Mouse (Mus musculus) neural tube, embryonic 15.5 days (tissue): Measurements from ENCODE around the gene Actg2. TPM values are rescaled to one million over a fixed set of nuclear protein-coding genes. Genes with fewer than 3 reads are reported as not detected.

ENCODE experiments used
- ATAC-seq: fragments of 200-750 bp; cut with Nextera tagmentation; 2 replicates; pipeline ENCODE4 v1.8.0; 2017; ENCODE audit warnings: mild to moderate bottlenecking, moderate TSS enrichment, moderate library complexity; ENCODE audit not compliant: low FRiP score
- H3K27ac ChIP-seq: fragments of 300-500 bp; sonication (generic); replicated peaks from 2 replicates; pipeline ENCODE4 v1.5.1; 2015; ENCODE audit warnings: mild to moderate bottlenecking, inconsistent platforms
- H3K27me3 ChIP-seq: fragments of 300-500 bp; sonication (generic); replicated peaks from 2 replicates; pipeline ENCODE4 v1.6.1; 2015; ENCODE audit warnings: inconsistent platforms
- H3K36me3 ChIP-seq: fragments of 300-500 bp; sonication (generic); 2 replicates; pipeline ENCODE4 v1.6.1; 2015; ENCODE audit warnings: inconsistent platforms
- H3K4me1 ChIP-seq: fragments of 300-500 bp; sonication (generic); 2 replicates; pipeline ENCODE4 v1.6.1; 2015; ENCODE audit warnings: inconsistent platforms
- H3K4me2 ChIP-seq: fragments of 300-500 bp; sonication (generic); 2 replicates; pipeline ENCODE4 v1.6.1; 2015; ENCODE audit warnings: inconsistent platforms, mild to moderate bottlenecking, moderate library complexity
- H3K4me3 ChIP-seq: fragments of 300-500 bp; sonication (generic); replicated peaks from 2 replicates; pipeline ENCODE4 v1.5.1; 2015; ENCODE audit warnings: mild to moderate bottlenecking, inconsistent platforms
- H3K9ac ChIP-seq: fragments of 300-500 bp; sonication (generic); replicated peaks from 2 replicates; pipeline ENCODE4 v1.6.1; 2015; ENCODE audit warnings: mild to moderate bottlenecking, inconsistent platforms
- H3K9me3 ChIP-seq: fragments of 300-500 bp; sonication (generic); replicated peaks from 2 replicates; pipeline ENCODE4 v1.6.1; 2016; ENCODE audit warnings: inconsistent platforms
- WGBS: fragments of 180-500 bp; shearing (Covaris S2); methylation state at CpG from one replicate; pipeline ENCODE4 v1.1.7; 2015; ENCODE audit warnings: mixed read lengths; 5-methylcytosine and 5-hydroxymethylcytosine counted together
- polyA plus RNA-seq: library from polyadenylated mRNA; unstranded; fragments of >200 nt; fragmentation: Nextera tagmentation; extraction: Ambion mirVana; gene quantifications from 2 replicates; pipeline ENCODE4 v1.2.1, GENCODE M21; 2015

The Actg2 gene
- polyA plus RNA-seq, 1 experiment from 2014 or later = 2.3 TPM

DNA sequence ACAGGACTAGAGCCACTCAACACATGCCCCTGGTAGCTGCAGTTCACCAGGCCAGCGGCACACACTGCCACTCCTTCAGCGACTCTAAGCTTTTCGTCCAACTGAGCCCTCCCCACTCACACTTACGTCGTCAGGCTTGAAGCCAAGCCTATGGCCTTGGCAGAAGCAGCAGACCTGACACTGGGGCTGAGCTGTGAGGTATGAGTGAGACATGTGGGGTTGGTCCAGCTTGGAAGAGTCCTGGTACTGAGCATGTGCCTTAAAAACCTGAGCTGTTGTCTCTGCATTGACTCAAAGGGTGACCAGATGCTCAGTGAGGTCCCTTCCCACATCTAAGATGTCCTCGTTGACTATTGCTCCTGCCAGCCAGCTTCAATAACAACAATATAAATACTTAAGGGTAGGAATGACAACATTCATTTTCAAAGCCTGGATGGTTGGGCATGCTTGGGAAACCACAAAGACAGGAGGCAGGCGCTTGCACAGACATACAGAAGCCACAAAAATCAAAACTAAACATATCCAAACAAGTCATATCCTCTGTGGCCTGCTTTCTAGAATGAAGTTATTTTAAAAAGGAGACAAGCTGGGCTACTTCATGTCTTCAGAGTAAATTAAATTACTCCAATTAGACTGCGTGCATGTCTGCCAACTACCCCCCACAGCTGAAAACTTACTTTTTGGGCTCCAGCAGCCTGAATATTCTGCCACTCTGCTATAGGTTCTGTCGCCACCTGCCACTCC, 39.9 kb downstream of the Actg2 start:
- Histone ChIP-seq H3K36me3 (peaks cover 20% of the 10 kb centered on the region), H3K4me1 (no peaks in the 10 kb centered on the region; the same call in 1 of the 2 replicates), H3K9ac (no peak overlapping the region), H3K4me2 (no peak overlapping the region), H3K4me3 (no peak overlapping the region), H3K27ac (no peak overlapping the region), H3K27me3 (no peaks in the 10 kb centered on the region), H3K9me3 (no peaks in the 10 kb centered on the region)
- 89% methylated on average over 9 of the region's 9 CpGs for WGBS
- no peak for ATAC-seq

GRCm38 (mm10) chr6:83490622-83491021, 45.4 kb downstream of the Actg2 start:
- 85% methylated on average over 4 of the region's 4 CpGs for WGBS
- Histone ChIP-seq H3K4me2 (no peak overlapping the region), H3K27ac (no peak overlapping the region), H3K4me1 (no peaks in the 10 kb centered on the region; the same call in 1 of the 2 replicates), H3K9ac (no peak overlapping the region), H3K4me3 (no peak overlapping the region), H3K36me3 (peaks cover 70% of the 10 kb centered on the region), H3K9me3 (no peaks in the 10 kb centered on the region), H3K27me3 (no peaks in the 10 kb centered on the region)
- no peak for ATAC-seq

- peaks cover 75% of the 10 kb centered on the region for H3K36me3 ChIP-seq
- no peak for ATAC-seq
- no peaks in the 10 kb centered on the region for H3K27me3 ChIP-seq
- 97% methylated on average over 5 of the region's 5 CpGs for WGBS
- H3K27ac ChIP-seq = no peak overlapping the region
- H3K4me3 ChIP-seq = no peak overlapping the region
- H3K9me3 ChIP-seq = no peaks in the 10 kb centered on the region
- H3K4me1 ChIP-seq = no peaks in the 10 kb centered on the region
- no peak overlapping the region for H3K9ac ChIP-seq
- H3K4me2 ChIP-seq = no peak overlapping the region
Observed at GRCm38 (mm10) chr6:83488200-83488599, 47.9 kb downstream of the Actg2 start.

DNA sequence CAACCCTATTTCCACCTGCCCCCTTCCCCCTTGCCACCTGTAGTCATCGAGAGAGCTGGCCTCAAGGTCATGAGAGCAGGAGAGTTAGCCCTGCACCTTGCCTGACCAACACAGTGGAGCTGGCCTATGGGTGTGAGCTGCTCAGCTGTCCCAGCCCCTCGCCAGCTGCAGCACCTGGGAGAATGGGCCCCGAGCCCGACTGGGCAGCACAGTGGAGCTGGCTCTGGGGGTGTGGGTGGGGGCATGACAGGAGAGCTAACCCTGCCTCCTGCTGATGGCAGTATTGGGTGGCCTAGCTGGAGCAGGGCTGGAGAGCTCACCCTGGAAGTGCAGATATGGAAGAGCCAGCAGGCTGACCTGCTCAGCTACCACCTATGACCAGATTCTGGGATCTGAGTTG, 48.8 kb downstream of the Actg2 start:
- H3K27me3 ChIP-seq = no peaks in the 10 kb centered on the region
- H3K9ac ChIP-seq = no peak overlapping the region
- no peak overlapping the region for H3K27ac ChIP-seq
- ATAC-seq = no peak
- 89% methylated on average over 4 of the region's 4 CpGs for WGBS
- no peak overlapping the region for H3K4me3 ChIP-seq
- no peaks in the 10 kb centered on the region for H3K9me3 ChIP-seq
- no peak overlapping the region for H3K4me2 ChIP-seq
- peaks cover 81% of the 10 kb centered on the region for H3K36me3 ChIP-seq
- H3K4me1 ChIP-seq = no peaks in the 10 kb centered on the region

GRCm38 (mm10) chr6:83485854-83486253, 50.2 kb downstream of the Actg2 start:
- Histone ChIP-seq H3K9me3 (no peaks in the 10 kb centered on the region), H3K36me3 (peaks cover 95% of the 10 kb centered on the region), H3K27ac (no peak overlapping the region), H3K4me3 (no peak overlapping the region), H3K9ac (no peak overlapping the region), H3K27me3 (no peaks in the 10 kb centered on the region), H3K4me2 (no peak overlapping the region), H3K4me1 (no peaks in the 10 kb centered on the region)
- ATAC-seq = no peak
- WGBS = 60% methylated on average over 4 of the region's 4 CpGs

GRCm38 (mm10) chr6:83483776-83484175, 52.3 kb downstream of the Actg2 start:
- no peak for ATAC-seq
- 94% methylated on average over 7 of the region's 7 CpGs for WGBS
- H3K4me3 ChIP-seq = no peak overlapping the region
- no peak overlapping the region for H3K4me2 ChIP-seq
- no peaks in the 10 kb centered on the region for H3K4me1 ChIP-seq
- H3K27ac ChIP-seq = no peak overlapping the region
- no peaks in the 10 kb centered on the region for H3K9me3 ChIP-seq
- no peaks in the 10 kb centered on the region for H3K27me3 ChIP-seq
- no peak overlapping the region for H3K9ac ChIP-seq
- H3K36me3 ChIP-seq = peaks cover 92% of the 10 kb centered on the region

DNA sequence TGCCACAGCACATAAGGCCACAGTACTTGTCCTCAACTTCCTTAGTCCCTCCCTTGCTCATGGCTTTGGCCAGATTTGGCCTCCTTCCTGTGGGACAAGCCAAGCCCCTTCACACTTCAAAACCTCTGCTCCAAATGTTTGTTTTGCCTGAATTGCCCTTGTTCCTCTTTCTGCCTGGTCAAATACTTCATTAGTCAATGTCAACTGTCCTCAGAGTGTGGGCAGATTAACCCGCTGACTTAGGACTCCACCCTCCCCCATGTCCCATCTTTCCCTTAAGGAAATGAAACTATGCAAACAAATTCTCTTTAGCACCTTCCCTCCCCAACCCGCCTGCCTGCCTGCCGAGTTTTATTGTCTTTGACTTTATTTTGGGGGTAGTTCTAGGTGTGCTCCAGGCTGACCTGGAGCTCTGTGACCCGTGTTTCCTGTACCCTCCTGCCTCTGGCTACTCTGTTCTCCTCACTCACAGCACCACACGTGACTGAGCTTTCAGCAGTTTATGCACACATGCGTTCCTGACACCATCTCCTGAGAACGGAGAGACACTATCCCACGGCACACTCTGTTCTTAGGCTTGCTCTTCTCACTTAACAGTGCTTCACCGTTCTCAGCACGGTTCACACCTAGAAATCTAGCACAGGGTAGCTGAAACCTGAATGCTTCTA, 53.5 kb downstream of the Actg2 start:
- no peaks in the 10 kb centered on the region for H3K27me3 ChIP-seq
- peaks cover 80% of the 10 kb centered on the region for H3K36me3 ChIP-seq
- H3K4me3 ChIP-seq = no peak overlapping the region
- no peak for ATAC-seq
- H3K4me2 ChIP-seq = no peak overlapping the region
- no peak overlapping the region for H3K9ac ChIP-seq
- H3K4me1 ChIP-seq = no peaks in the 10 kb centered on the region
- 75% methylated on average over 10 of the region's 10 CpGs for WGBS
- no peak overlapping the region for H3K27ac ChIP-seq
- no peaks in the 10 kb centered on the region for H3K9me3 ChIP-seq

DNA sequence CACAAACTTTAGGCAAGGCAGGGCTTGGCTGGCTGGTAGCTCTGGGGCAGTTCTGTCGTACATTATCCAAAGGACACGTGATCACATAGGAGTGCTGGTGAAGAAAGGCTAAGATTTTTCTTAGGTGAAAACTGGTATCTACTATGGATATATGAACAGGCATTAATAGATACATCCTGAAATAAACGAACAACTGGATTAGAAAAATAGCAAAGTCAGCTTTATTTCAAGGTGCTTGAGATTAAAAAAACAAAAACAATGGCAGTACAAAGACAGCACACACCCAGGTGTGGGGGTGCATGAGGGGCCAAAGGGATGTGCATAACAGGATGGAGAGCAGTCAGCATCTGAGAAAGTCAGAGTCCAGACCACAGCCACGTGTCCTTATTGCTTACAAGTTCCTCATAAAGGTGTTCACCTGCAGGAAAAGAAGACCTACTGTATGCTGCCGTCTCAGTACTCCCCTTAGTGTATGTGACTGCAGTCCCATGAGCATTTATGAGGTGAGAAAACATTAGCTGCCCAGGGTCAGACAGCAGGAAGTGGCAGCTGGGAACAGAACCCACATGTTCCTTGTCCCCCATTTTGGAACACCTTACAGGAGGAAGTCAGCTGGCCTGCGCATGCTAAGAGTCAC, 55.9 kb downstream of the Actg2 start:
- no peak for ATAC-seq
- Histone ChIP-seq H3K27me3 (no peaks in the 10 kb centered on the region), H3K9ac (no peak overlapping the region), H3K4me1 (no peaks in the 10 kb centered on the region), H3K36me3 (peaks cover 56% of the 10 kb centered on the region), H3K9me3 (no peaks in the 10 kb centered on the region), H3K4me2 (no peak overlapping the region), H3K4me3 (no peak overlapping the region), H3K27ac (no peak overlapping the region)
- 92% methylated on average over 6 of the region's 6 CpGs for WGBS

DNA sequence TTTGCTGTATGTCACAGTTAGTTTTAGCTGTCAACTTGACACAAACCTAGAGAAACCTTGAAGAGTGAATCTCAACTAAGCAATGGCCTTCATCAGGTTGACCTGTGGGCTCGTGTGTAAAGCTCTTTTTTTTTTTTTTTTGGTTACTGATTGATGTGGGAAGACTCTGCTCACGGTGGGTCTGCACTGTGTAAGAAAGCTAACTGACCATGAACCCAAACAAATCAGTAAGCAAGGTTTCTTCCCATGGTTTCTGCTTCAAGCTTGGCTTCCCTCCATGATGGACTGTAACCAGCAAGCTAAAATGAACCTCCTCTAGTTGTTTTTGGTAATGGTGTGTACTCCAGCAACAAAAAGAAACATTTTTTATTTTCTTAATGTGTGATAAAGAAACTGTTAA, 56.9 kb downstream of the Actg2 start:
- Histone ChIP-seq H3K4me2 (no peak overlapping the region), H3K9ac (no peak overlapping the region), H3K4me3 (no peak overlapping the region), H3K27me3 (no peaks in the 10 kb centered on the region), H3K4me1 (no peaks in the 10 kb centered on the region), H3K9me3 (no peaks in the 10 kb centered on the region), H3K27ac (no peak overlapping the region), H3K36me3 (peaks cover 47% of the 10 kb centered on the region)
- no peak for ATAC-seq
- 85% methylated on average over 2 of the region's 2 CpGs for WGBS

GRCm38 (mm10) chr6:83478628-83479027, 57.4 kb downstream of the Actg2 start:
- H3K27ac ChIP-seq = no peak overlapping the region
- 91% methylated on average over 7 of the region's 7 CpGs for WGBS
- no peak for ATAC-seq
- H3K4me3 ChIP-seq = no peak overlapping the region
- H3K36me3 ChIP-seq = peaks cover 42% of the 10 kb centered on the region
- no peak overlapping the region for H3K9ac ChIP-seq
- no peaks in the 10 kb centered on the region for H3K4me1 ChIP-seq
- no peaks in the 10 kb centered on the region for H3K9me3 ChIP-seq
- H3K4me2 ChIP-seq = no peak overlapping the region
- no peaks in the 10 kb centered on the region for H3K27me3 ChIP-seq

DNA sequence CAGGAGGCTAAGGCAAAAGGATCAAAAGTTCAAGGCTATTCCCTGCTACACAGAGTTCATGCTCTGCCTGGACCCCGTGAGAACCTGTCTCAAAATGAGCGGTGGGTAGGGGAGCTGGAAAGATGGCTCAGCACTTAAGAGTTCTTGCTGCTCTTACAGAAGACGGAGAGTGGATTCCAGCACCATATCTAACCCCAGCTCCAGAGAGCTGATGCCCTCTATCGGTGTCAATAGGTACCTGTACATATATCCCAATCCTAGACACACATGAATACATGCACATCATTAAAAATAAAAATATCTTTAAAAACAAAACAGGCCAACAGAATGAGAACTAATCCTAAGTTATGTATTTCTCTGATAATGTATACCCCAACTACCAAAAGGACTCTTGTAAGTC, 57.8 kb downstream of the Actg2 start:
- Histone ChIP-seq H3K27ac (no peak overlapping the region), H3K36me3 (peaks cover 41% of the 10 kb centered on the region), H3K9me3 (no peaks in the 10 kb centered on the region), H3K4me1 (no peaks in the 10 kb centered on the region), H3K4me3 (no peak overlapping the region), H3K27me3 (no peaks in the 10 kb centered on the region), H3K9ac (no peak overlapping the region), H3K4me2 (no peak overlapping the region)
- 62% methylated on average over 4 of the region's 4 CpGs for WGBS
- ATAC-seq = no peak

GRCm38 (mm10) chr6:83475431-83475830, 60.6 kb downstream of the Actg2 start:
- Histone ChIP-seq H3K9me3 (no peaks in the 10 kb centered on the region), H3K4me2 (no peak overlapping the region), H3K27me3 (no peaks in the 10 kb centered on the region), H3K27ac (no peak overlapping the region), H3K9ac (no peak overlapping the region), H3K4me1 (no peaks in the 10 kb centered on the region), H3K36me3 (peaks cover 13% of the 10 kb centered on the region), H3K4me3 (no peak overlapping the region)
- WGBS = 79% methylated on average over 7 of the region's 7 CpGs
- ATAC-seq = no peak
